Comparison of ENCODE assay signal across 8 mouse cellular contexts in the genomic region with DNA sequence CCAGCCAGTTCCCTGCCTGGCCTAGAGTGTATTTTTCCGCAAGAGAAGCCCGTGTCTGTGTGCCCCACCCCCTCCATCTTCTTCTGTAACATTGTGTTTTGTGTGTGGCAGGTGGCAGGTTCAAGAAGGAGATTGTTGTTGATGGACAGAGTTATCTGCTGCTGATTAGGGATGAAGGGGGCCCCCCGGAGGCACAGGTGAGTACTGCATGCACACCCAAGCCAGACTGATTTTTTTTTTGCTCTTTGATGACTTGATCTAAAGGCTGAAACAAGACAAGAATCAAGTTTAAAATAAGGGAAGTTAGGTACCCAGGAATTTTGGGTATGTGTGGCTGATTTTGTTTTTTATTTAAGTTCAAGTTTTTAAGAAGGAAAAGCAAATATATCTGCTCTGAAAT.
A peak's percentile ranks its signal among the peaks of the same experiment; 100 is the strongest.
DNase-seq lines count a peak whose midpoint lies in the region; ATAC-seq and TF ChIP-seq lines count a peak whose summit lies in the region.

No protein-coding gene starts in this region.

- peaks cover 6% of the 10 kb centered on the region for H3K4me1 ChIP-seq in heart, adult 2 months (ENCODE audit: control insufficient read depth, insufficient read depth, low read length)
- H3K4me1 ChIP-seq in hindbrain, embryonic 13.5 days (replicated peaks): peaks cover 11% of the 10 kb centered on the region
- H3K4me1 ChIP-seq in neural tube, embryonic 15.5 days: peaks cover 8% of the 10 kb centered on the region

- TF ChIP-seq EP300 in heart, adult 2 months (IDR thresholded peaks at IDR 0.05; ENCODE audit: insufficient read depth, low read depth, low read length): no peak

- H3K27me3 ChIP-seq in heart, adult 2 months (ENCODE audit: control insufficient read depth, insufficient read depth, low read length): no peaks in the 10 kb centered on the region
- H3K27me3 ChIP-seq in hindbrain, embryonic 13.5 days: no peaks in the 10 kb centered on the region
- no peaks in the 10 kb centered on the region for H3K27me3 ChIP-seq in neural tube, embryonic 15.5 days (replicated peaks)

- no peak overlapping the region for H3K4me2 ChIP-seq in hindbrain, embryonic 13.5 days
- no peak overlapping the region for H3K4me2 ChIP-seq in neural tube, embryonic 15.5 days

- peak; percentile 74 for TF ChIP-seq CTCF in heart, adult 2 months (IDR thresholded peaks at IDR 0.05)

- DNase-seq in heart, adult 2 months: no peak
- DNase-seq in heart, adult 18-20 months: no peak
- peak; percentile 46 for DNase-seq in right cerebral cortex, postnatal 14 days
- DNase-seq in right cerebral cortex, adult 2 months (ENCODE audit: low spot score in 2 of 2): no peak
- no peak for DNase-seq in heart, postnatal 25 days (ENCODE audit: low spot score)

- intact Hi-C loops in heart, adult 2 months (cut with DNase I): loop anchor here (2.0 to 10.0 kb wide), 2 partner anchors 21 to 883 kb away; no protein-coding TSS in a partner anchor
- intact Hi-C loops in heart, postnatal 25 days (cut with DNase I): loop anchor here (5.0 kb wide), 1 partner anchor 45 kb away; no protein-coding TSS in a partner anchor

- no peak for ATAC-seq in hindbrain, embryonic 13.5 days (ENCODE audit: low FRiP score)
- no peak for ATAC-seq in neural tube, embryonic 15.5 days (ENCODE audit: low FRiP score)
- ATAC-seq in inflammation-experienced regulatory T-cells, adult 6 months: no peak

- no peaks in the 10 kb centered on the region for H3K79me2 ChIP-seq in heart, adult 2 months (replicated peaks; ENCODE audit: control insufficient read depth, insufficient read depth, low read length)

- H3K27ac ChIP-seq in heart, adult 2 months: no peak overlapping the region
- H3K27ac ChIP-seq in hindbrain, embryonic 13.5 days: peak overlapping the region; percentile 56; the same call in 1 of the 2 replicates
- peak overlapping the region; percentile 14; the same call in 1 of the 2 replicates for H3K27ac ChIP-seq in neural tube, embryonic 15.5 days (replicated peaks)

- H3K9ac ChIP-seq in heart, adult 2 months (ENCODE audit: low read depth, low read length): no peak overlapping the region
- no peak overlapping the region for H3K9ac ChIP-seq in hindbrain, embryonic 13.5 days
- no peak overlapping the region for H3K9ac ChIP-seq in neural tube, embryonic 15.5 days (replicated peaks)

- no peaks in the 10 kb centered on the region for H3K36me3 ChIP-seq in heart, adult 2 months (ENCODE audit: control insufficient read depth, insufficient read depth, low read length)
- peaks cover 41% of the 10 kb centered on the region for H3K36me3 ChIP-seq in hindbrain, embryonic 13.5 days
- peaks cover 16% of the 10 kb centered on the region for H3K36me3 ChIP-seq in neural tube, embryonic 15.5 days

- WGBS in heart, adult 2 months: 58% methylated on average over 3 of the region's 3 CpGs
- WGBS in hindbrain, embryonic 13.5 days: 54% methylated on average over 3 of the region's 3 CpGs
- 45% methylated on average over 3 of the region's 3 CpGs for WGBS in neural tube, embryonic 15.5 days

- H3K9me3 ChIP-seq in hindbrain, embryonic 13.5 days: no peaks in the 10 kb centered on the region
- no peaks in the 10 kb centered on the region for H3K9me3 ChIP-seq in neural tube, embryonic 15.5 days (replicated peaks)

- TF ChIP-seq POLR2A in heart, adult 2 months (IDR thresholded peaks at IDR 0.05; ENCODE audit: insufficient read depth, low read depth, low read length): no peak

- no peak overlapping the region for H3K4me3 ChIP-seq in heart, adult 2 months
- no peak overlapping the region for H3K4me3 ChIP-seq in hindbrain, embryonic 13.5 days
- no peak overlapping the region for H3K4me3 ChIP-seq in neural tube, embryonic 15.5 days (replicated peaks)
